Mouse (Mus musculus): ENCODE data around the gene Olfr693.
"Not testable (repeated sequence)": the region's sequence is repeated elsewhere in the genome, so short reads cannot be mapped to it uniquely, and the experiment has no call there.

Olfr693 gene

GRCm38 (mm10) chr7:106680484-106680883 is at the start of gene Olfr693:
TSS of gene Olfr693 (minus strand) at chr7:106680584.
- no peak for DNase-seq (ENCODE audit: low read depth, low spot score)

DNA sequence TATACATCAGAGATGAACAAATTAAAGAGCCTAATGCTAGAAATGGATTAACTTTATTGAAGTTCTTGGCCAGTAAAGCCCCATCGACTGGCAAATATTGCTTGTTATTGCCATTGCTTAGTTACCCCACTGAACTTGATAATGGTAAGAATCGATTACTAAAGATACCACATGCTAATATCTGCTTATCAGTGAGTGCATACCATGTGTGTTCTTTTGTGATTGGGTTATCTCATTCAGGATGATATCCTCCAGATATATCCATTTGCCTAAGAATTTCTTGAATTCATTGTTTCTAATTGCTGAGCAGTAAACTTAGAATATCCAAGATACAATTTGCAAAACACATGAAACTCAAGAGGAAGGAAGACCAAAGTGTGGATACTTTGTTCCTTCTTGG is 45.3 kb upstream of the Olfr693 start:
- not testable (repeated sequence) for DNase-seq (ENCODE audit: low read depth, low spot score)

DNA sequence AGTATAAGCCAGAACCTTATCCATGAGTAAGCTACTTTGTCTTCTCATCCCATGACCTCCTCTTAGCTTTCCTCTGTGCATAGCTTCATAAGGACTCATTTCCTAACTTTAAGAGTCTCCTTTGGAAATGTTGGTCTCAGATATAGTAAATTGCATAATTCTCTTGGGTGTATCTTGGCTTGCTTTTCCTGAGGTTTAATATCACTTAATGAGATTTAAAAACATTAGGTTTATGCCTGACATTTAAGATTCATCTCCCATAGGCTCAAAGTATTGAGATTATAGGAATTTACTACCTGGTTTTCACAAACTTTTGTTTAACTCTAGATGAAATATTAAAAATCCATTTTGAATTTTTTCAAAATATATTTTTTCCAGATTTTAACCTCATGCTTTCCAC is 35.9 kb upstream of the Olfr693 start, which contains the start of gene Olfr695:
Gene Olfr695, minus strand, starts transcription at position 101 of the 400 bp plus-strand sequence.
- DNase-seq (ENCODE audit: low read depth, low spot score), result no peak

DNA sequence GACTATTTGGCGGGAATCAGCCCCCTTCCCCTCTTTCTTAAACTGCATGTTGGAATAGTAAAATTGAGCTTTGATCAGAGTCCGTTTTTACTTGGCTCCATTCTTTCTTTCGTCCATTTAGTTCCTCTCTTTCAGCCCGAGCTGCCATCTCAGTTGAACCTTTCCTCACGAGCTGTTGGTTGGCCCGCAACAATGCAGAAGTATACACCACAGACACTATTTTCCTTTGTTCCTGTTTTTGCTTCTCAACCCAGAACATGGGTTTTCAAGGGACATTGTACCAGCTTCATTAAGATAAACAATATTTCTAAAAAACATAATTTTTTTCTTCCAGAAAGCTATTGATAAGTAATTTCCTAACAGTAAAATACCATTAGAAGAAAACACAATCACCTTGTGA is 31.1 kb upstream of the Olfr693 start:
- no peak for DNase-seq (ENCODE audit: low read depth, low spot score)

GRCm38 (mm10) chr7:106707705-106708104 is 27.3 kb upstream of the Olfr693 start:
- DNase-seq (ENCODE audit: low read depth, low spot score), result not testable (repeated sequence)

DNA sequence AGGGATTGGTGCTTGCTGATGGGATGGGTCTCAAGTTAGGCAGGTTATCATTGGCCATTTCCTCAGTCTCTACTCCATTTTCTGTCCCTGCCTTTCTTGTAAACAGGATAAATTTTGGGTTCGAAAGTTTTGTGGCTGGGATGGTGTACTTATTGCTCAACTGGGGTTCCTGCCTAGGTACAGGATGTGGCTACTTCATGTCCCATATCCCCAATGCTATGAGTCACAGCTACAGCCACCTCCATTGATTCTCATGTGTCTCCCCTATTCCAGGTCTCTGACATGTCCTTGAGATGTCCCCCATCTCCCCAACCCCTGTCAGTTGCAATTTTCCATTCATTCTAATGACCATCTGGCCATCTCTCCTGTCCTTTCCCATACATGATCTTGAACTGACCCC is 16.5 kb upstream of the Olfr693 start:
- DNase-seq (ENCODE audit: low read depth, low spot score), result no peak

- DNase-seq (ENCODE audit: low read depth, low spot score), result no peak
Observed at GRCm38 (mm10) chr7:106692976-106693375, 12.6 kb upstream of the Olfr693 start.

DNA sequence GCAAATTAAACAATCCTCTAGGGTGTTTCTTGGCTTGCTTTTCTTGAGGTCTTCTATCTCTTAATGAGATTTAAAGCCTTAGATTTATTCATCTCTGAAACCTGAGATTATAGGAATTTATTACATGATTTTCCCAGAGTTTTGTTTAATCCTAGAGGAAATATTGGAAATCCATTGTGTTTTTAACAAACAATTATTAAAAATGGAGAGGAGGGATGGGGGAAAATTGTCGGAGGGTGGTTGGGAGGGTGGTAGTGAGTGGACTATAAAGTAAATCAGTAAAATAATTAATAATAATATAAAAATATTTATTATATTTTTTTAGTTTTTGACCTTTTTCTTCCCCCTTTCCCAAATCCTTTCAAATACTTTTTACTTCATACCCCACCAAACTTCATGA is 11.3 kb upstream of the Olfr693 start, which contains the start of gene Olfr694:
Gene Olfr694, minus strand, starts transcription at position 101 of the 400 bp plus-strand sequence.
- no peak for DNase-seq (ENCODE audit: low read depth, low spot score)

GRCm38 (mm10) chr7:106685382-106685781 is 5.0 kb upstream of the Olfr693 start:
- DNase-seq (ENCODE audit: low read depth, low spot score), result no peak

- no peak for DNase-seq (ENCODE audit: low read depth, low spot score)
Observed at GRCm38 (mm10) chr7:106652344-106652652, 28.1 kb downstream of the Olfr693 start.

- DNase-seq (ENCODE audit: low read depth, low spot score), result peak; percentile 30
Observed at GRCm38 (mm10) chr7:106651555-106652343, 28.6 kb downstream of the Olfr693 start.

DNA sequence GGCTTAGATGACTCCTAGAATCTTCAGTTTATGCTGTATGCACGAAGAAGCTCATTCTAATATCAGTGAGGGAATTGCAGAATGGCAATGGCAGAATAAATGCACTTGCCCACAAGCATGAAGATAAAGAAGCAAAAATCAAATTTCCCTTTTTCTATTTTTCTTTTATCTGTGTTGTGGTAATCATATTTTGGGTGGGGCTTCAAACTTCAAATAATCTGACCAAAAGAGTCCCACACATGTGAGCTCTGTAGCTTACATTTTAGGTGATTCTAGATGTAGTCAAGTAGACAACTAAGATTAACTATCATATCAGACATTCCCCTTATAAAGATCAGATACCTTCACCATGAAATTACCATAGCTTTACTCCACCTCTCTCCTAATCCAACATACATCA is 30.6 kb downstream of the Olfr693 start:
- no peak for DNase-seq (ENCODE audit: low read depth, low spot score)

- peak; percentile 40 for DNase-seq (ENCODE audit: low read depth, low spot score)
Observed at GRCm38 (mm10) chr7:106645261-106645660, 35.1 kb downstream of the Olfr693 start.

- peak; percentile 64 for DNase-seq (ENCODE audit: low read depth, low spot score)
Observed at GRCm38 (mm10) chr7:106644222-106644870, 36.0 kb downstream of the Olfr693 start.

- DNase-seq (ENCODE audit: low read depth, low spot score), result no peak
Observed at GRCm38 (mm10) chr7:106640839-106641238, 39.5 kb downstream of the Olfr693 start.

DNA sequence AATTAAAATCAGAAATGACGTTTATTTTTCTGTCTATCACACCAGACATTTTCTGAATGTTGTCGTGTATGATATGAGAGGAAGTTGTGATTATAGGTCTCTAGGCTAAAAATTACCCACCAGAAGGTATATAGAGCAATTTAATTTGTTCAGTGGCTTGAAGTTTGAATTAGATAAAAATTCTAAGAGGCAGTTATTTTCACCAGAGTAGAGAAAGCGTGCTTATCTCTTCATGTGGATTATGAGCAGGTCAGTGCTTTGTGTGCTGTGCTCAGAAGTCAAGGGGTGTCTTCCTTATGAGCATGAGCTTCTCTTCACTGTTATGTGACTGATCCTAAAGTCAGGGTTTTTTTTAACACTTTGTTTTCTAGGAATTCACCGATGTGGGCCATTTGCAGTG is 44.8 kb downstream of the Olfr693 start:
- no peak for DNase-seq (ENCODE audit: low read depth, low spot score)

Measured in CD4-positive, CD25-positive, alpha-beta regulatory T cell, adult 2 months (primary cell).